Mouse (Mus musculus): ENCODE measurements around the gene Armc7.

Gene Armc7

GRCm38 (mm10) chr11:115475025-115475757 is at the start of gene Armc7:
Gene Armc7 (plus strand): TSS chr11:115475667.
- POLR2A ChIA-PET = interaction anchor here in 3 of 4 experiments (0.5 to 2.6 kb wide), 38 partner anchors 10 to 1045 kb away, joined by 3 to 20 read pairs (median 4); partner anchors contain the start of genes Jpt1 (in 3 of the 3), Cdr2l (in 2 of the 3), Nt5c (in 2 of the 3) and Slc16a5 (in 2 of the 3)
- CTCF ChIA-PET = interaction anchor here (0.5 to 2.0 kb wide), 16 partner anchors 10 to 245 kb away, joined by 3 to 14 read pairs (median 3); partner anchors contain the start of genes Nt5c (in 2 of the 4), Cdr2l (in 1 of the 4) and Slc16a5 (in 1 of the 4)

- ChIA-PET CTCF (interaction anchor here in 1 of 4 experiments (0.6 kb wide), 1 partner anchor 69 kb away, joined by 3 read pairs; no protein-coding TSS in a partner anchor), POLR2A (interaction anchor here in 1 of 4 experiments (0.8 to 1.3 kb wide), 3 partner anchors 16 to 89 kb away, joined by 3 read pairs; partner anchors contain the start of gene Jpt1)
Measured at GRCm38 (mm10) chr11:115425671-115426070, 49.8 kb upstream of the Armc7 start.

GRCm38 (mm10) chr11:115427482-115428331 is 47.8 kb upstream of the Armc7 start:
- ChIA-PET POLR2A (interaction anchor here in 3 of 4 experiments (0.5 to 3.5 kb wide), 26 partner anchors 9 to 652 kb away, joined by 3 to 28 read pairs (median 4); partner anchors contain the start of genes Atp5h (in 2 of the 3), Jpt1 (in 2 of the 3), Slc9a3r1 (in 2 of the 3) and Cdr2l (in 1 of the 3)), CTCF (interaction anchor here (0.6 to 2.1 kb wide), 43 partner anchors 9 to 934 kb away, joined by 3 to 14 read pairs (median 3); partner anchors contain the start of genes Armc7 (in 2 of the 4), Cdr2l (in 1 of the 4), Fdxr (in 1 of the 4) and Hid1 (in 1 of the 4))

GRCm38 (mm10) chr11:115429307-115429706 is 46.2 kb upstream of the Armc7 start:
- ChIA-PET POLR2A (interaction anchor here in 3 of 4 experiments (0.6 to 3.5 kb wide), 7 partner anchors 10 to 130 kb away, joined by 3 to 25 read pairs (median 3); partner anchors contain the start of gene Atp5h (in 1 of the 3)), CTCF (interaction anchor here in 1 of 4 experiments (0.5 to 1.1 kb wide), 2 partner anchors 10 to 289 kb away, joined by 3 read pairs; no protein-coding TSS in a partner anchor)

- POLR2A ChIA-PET = interaction anchor here in 3 of 4 experiments (0.6 to 1.2 kb wide), 8 partner anchors 10 to 235 kb away, joined by 3 to 7 read pairs (median 3); partner anchors contain the start of gene Kctd2 (in 1 of the 3)
- CTCF ChIA-PET = interaction anchor here (0.6 to 1.5 kb wide), 4 partner anchors 9 to 388 kb away, joined by 3 to 5 read pairs (median 3); partner anchors contain the start of gene Trim80 (in 1 of the 4)
Measured at GRCm38 (mm10) chr11:115430561-115430960, 44.9 kb upstream of the Armc7 start.

- CTCF ChIA-PET = interaction anchor here in 2 of 4 experiments (1.1 to 1.4 kb wide), 2 partner anchors 13 to 59 kb away, joined by 3 read pairs; partner anchors contain the start of genes Kctd2 (in 1 of the 2) and Nt5c (in 1 of the 2)
- POLR2A ChIA-PET = interaction anchor here in 2 of 4 experiments (0.6 to 0.7 kb wide), 2 partner anchors 24 to 162 kb away, joined by 3 read pairs; no protein-coding TSS in a partner anchor
Measured at GRCm38 (mm10) chr11:115432814-115433213, 42.7 kb upstream of the Armc7 start.

- CTCF ChIA-PET = interaction anchor here in 1 of 4 experiments (1.4 kb wide), 1 partner anchor 13 kb away, joined by 3 read pairs; the partner anchor contains the start of gene Kctd2
- POLR2A ChIA-PET = interaction anchor here in 1 of 4 experiments (1.0 kb wide), 1 partner anchor 20 kb away, joined by 3 read pairs; no protein-coding TSS in a partner anchor
Measured at GRCm38 (mm10) chr11:115433342-115433741, 42.1 kb upstream of the Armc7 start.

- CTCF ChIA-PET = interaction anchor here in 3 of 4 experiments (0.5 to 0.9 kb wide), 3 partner anchors 46 to 68 kb away, joined by 3 to 4 read pairs (median 3); partner anchors contain the start of gene Hid1 (in 1 of the 3)
- POLR2A ChIA-PET = interaction anchor here in 3 of 4 experiments (0.7 to 2.7 kb wide), 10 partner anchors 11 to 816 kb away, joined by 3 to 9 read pairs (median 3); partner anchors contain the start of genes Jpt1 (in 2 of the 3), Hid1 (in 1 of the 3) and Sumo2 (in 1 of the 3)
Measured at GRCm38 (mm10) chr11:115435596-115436337, 39.7 kb upstream of the Armc7 start.

GRCm38 (mm10) chr11:115437571-115438122 is 37.8 kb upstream of the Armc7 start:
- POLR2A ChIA-PET = interaction anchor here in 1 of 4 experiments (0.6 kb wide), 2 partner anchors 25 to 192 kb away, joined by 3 read pairs; partner anchors contain the start of gene Slc16a5
- CTCF ChIA-PET = no interaction called here

- ChIA-PET CTCF (interaction anchor here in 2 of 4 experiments (0.6 to 1.7 kb wide), 6 partner anchors 9 to 73 kb away, joined by 3 to 5 read pairs (median 4); partner anchors contain the start of gene Nt5c (in 1 of the 2)), POLR2A (interaction anchor here in 3 of 4 experiments (0.5 to 1.7 kb wide), 7 partner anchors 9 to 172 kb away, joined by 3 to 5 read pairs (median 3); partner anchors contain the start of gene Grin2c (in 1 of the 3))
Measured at GRCm38 (mm10) chr11:115439326-115439725, 36.1 kb upstream of the Armc7 start.

- CTCF ChIA-PET = interaction anchor here in 3 of 4 experiments (0.6 to 1.7 kb wide), 6 partner anchors 10 to 52 kb away, joined by 3 to 5 read pairs (median 3); partner anchors contain the start of gene Nt5c (in 1 of the 3)
- POLR2A ChIA-PET = interaction anchor here in 3 of 4 experiments (0.5 to 1.7 kb wide), 7 partner anchors 12 to 173 kb away, joined by 3 to 5 read pairs (median 3); partner anchors contain the start of genes Armc7 (in 1 of the 3) and Grin2c (in 1 of the 3)
Measured at GRCm38 (mm10) chr11:115439906-115440595, 35.4 kb upstream of the Armc7 start, which contains the start of gene Trim80. Gene Trim80 (plus strand): TSS chr11:115440545.

GRCm38 (mm10) chr11:115441417-115441816 is 34.0 kb upstream of the Armc7 start:
- ChIA-PET CTCF (interaction anchor here in 2 of 4 experiments (0.6 to 1.4 kb wide), 6 partner anchors 13 to 239 kb away, joined by 3 to 6 read pairs (median 3); no protein-coding TSS in a partner anchor), POLR2A (interaction anchor here in 1 of 4 experiments (1.0 to 1.2 kb wide), 6 partner anchors 10 to 95 kb away, joined by 3 to 5 read pairs (median 3); partner anchors contain the start of genes Jpt1 and Sumo2)

- CTCF ChIA-PET = no interaction called here
- POLR2A ChIA-PET = no interaction called here
Measured at GRCm38 (mm10) chr11:115446906-115447305, 28.6 kb upstream of the Armc7 start.

- CTCF ChIA-PET = no interaction called here
- POLR2A ChIA-PET = no interaction called here
Measured at GRCm38 (mm10) chr11:115447321-115447885, 28.1 kb upstream of the Armc7 start.

- POLR2A ChIA-PET = interaction anchor here in 1 of 4 experiments (0.6 to 1.2 kb wide), 2 partner anchors 66 to 68 kb away, joined by 3 to 4 read pairs; partner anchors contain the start of gene Jpt1
Measured at GRCm38 (mm10) chr11:115448075-115448474, 27.4 kb upstream of the Armc7 start.

More at GRCm38 (mm10) chr11:115448075-115448474, 27.4 kb upstream of the Armc7 start:
- CTCF ChIA-PET = interaction anchor here in 1 of 4 experiments (0.6 kb wide), 1 partner anchor 1229 kb away, joined by 6 read pairs; no protein-coding TSS in a partner anchor

Measured in embryonic stem cell, embryonic (primary cell).